Mouse (Mus musculus): ENCODE measurements around the gene Mrgprh. TPM values are rescaled to one million over a fixed set of nuclear protein-coding genes. Genes with fewer than 3 reads are reported as not detected.

The Mrgprh gene
- polyA plus RNA-seq, 1 experiment from 2014 or later: not detected

DNA sequence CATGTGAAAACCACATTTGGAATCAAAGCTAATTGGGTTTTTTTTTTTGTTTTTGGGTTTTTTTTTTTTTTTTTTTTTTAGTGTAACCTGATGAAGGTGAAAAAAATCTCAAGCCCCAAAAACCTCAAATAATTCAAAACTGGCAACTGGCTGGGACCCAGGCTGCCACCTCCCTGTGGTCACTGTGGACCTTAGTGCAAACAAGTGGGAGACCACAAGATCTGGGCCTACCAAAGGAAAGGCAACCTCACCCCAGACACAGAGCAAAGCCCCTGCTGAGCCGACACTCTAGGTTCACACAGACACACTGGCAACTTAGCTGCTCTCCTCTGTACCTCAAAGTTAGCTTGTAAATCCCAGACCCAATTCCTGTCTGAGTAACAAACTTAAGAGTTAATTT is 28.5 kb downstream of the Mrgprh start:
- Histone ChIP-seq H3K36me3 (ENCODE audit: poor library complexity, severe bottlenecking) (peaks cover 48% of the 10 kb centered on the region), H3K4me3 (no peak overlapping the region), H3K4me2 (no peak overlapping the region), H3K27ac (no peak overlapping the region), H3K27me3 (no peaks in the 10 kb centered on the region), H3K9me3 (replicated peaks) (no peaks in the 10 kb centered on the region), H3K9ac (no peak overlapping the region), H3K4me1 (peaks cover 12% of the 10 kb centered on the region)
- 77% methylated on average over 1 of the region's 1 CpGs for WGBS
- no peak for ATAC-seq

GRCm38 (mm10) chr17:12905810-12906209 is 30.0 kb downstream of the Mrgprh start:
- H3K36me3 ChIP-seq (ENCODE audit: poor library complexity, severe bottlenecking): peaks cover 51% of the 10 kb centered on the region
- no peaks in the 10 kb centered on the region for H3K27me3 ChIP-seq
- H3K27ac ChIP-seq: no peak overlapping the region
- H3K4me2 ChIP-seq: no peak overlapping the region
- H3K4me1 ChIP-seq: peaks cover 12% of the 10 kb centered on the region
- no peaks in the 10 kb centered on the region for H3K9me3 ChIP-seq (replicated peaks)
- no peak overlapping the region for H3K4me3 ChIP-seq
- ATAC-seq: no peak
- WGBS: 87% methylated on average over 4 of the region's 4 CpGs
- H3K9ac ChIP-seq: no peak overlapping the region

DNA sequence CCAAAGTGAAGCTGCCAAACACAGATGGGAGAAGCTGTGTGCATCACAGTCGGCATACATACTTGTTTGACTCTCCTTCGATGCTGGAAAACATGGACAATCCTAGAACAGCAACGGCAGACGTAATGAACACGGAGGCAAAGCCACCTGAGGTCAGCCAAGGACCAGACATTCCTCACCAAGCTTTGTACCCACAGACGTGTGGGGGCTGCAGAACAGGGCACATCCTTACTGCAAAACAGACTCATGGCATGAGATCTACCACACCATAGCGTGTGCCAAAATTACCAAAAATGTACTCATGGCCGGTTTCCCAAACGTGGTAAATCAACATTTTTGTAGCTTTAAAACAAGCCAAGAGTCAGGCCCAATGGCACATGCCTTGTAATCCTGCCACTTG is 30.6 kb downstream of the Mrgprh start:
- Histone ChIP-seq H3K27me3 (no peaks in the 10 kb centered on the region), H3K27ac (no peak overlapping the region), H3K36me3 (ENCODE audit: poor library complexity, severe bottlenecking) (peaks cover 56% of the 10 kb centered on the region), H3K4me1 (peaks cover 12% of the 10 kb centered on the region), H3K4me3 (no peak overlapping the region), H3K4me2 (no peak overlapping the region), H3K9me3 (replicated peaks) (no peaks in the 10 kb centered on the region), H3K9ac (no peak overlapping the region)
- no peak for ATAC-seq
- WGBS: 93% methylated on average over 9 of the region's 9 CpGs

GRCm38 (mm10) chr17:12909361-12910280 is 33.8 kb downstream of the Mrgprh start, which contains the start of gene Pnldc1:
TSS of gene Pnldc1 (minus strand) at chr17:12910230.
- Histone ChIP-seq H3K36me3 (ENCODE audit: poor library complexity, severe bottlenecking) (peaks cover 67% of the 10 kb centered on the region), H3K27ac (no peak within 1 kb of the TSS), H3K9me3 (replicated peaks) (no peaks in the 10 kb centered on the region), H3K27me3 (no peaks in the 10 kb centered on the region), H3K4me2 (no peak within 1 kb of the TSS), H3K4me3 (no peak within 1 kb of the TSS), H3K9ac (no peak within 1 kb of the TSS), H3K4me1 (no peaks in the 10 kb centered on the region)
- ATAC-seq: no peak
- WGBS: 86% methylated on average over 35 of the region's 35 CpGs

GRCm38 (mm10) chr17:12910391-12910790 is 34.6 kb downstream of the Mrgprh start:
- H3K9me3 ChIP-seq (replicated peaks): no peaks in the 10 kb centered on the region
- H3K4me1 ChIP-seq: peaks cover 8% of the 10 kb centered on the region
- WGBS: 87% methylated on average over 8 of the region's 8 CpGs
- H3K27me3 ChIP-seq: no peaks in the 10 kb centered on the region
- ATAC-seq: no peak
- no peak overlapping the region for H3K4me2 ChIP-seq
- H3K4me3 ChIP-seq: no peak overlapping the region
- H3K36me3 ChIP-seq (ENCODE audit: poor library complexity, severe bottlenecking): peaks cover 60% of the 10 kb centered on the region
- no peak overlapping the region for H3K27ac ChIP-seq
- no peak overlapping the region for H3K9ac ChIP-seq

DNA sequence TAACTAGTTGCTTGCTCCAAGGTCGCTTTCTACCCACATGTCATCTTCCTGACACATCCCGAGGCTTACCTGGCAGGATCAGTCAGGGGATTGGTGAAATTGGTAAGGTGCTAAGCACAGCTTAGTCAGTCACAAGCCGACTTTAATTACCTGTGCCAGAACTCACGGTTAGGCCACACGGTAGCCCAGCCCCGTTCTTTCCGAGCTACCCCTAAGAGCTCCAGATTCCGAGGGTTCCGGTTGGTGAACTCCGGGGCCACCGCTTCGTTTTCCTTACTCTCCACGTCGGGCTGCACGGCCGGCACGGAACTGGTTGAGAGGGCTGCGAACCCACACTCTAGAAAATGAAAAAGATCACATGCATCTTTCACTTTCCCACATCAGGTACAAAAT is 39.6 kb downstream of the Mrgprh start, which contains the start of gene Tcp1:
Gene Tcp1, plus strand, starts transcription at position 214 of the 393 bp plus-strand sequence.
- Histone ChIP-seq H3K9me3 (replicated peaks) (no peaks in the 10 kb centered on the region), H3K4me2 (peak within 1 kb of the TSS; percentile 90), H3K4me1 (peaks cover 21% of the 10 kb centered on the region), H3K27ac (peak within 1 kb of the TSS; percentile 79), H3K36me3 (ENCODE audit: poor library complexity, severe bottlenecking) (peaks cover 59% of the 10 kb centered on the region), H3K4me3 (peak within 1 kb of the TSS; percentile 96), H3K9ac (peak within 1 kb of the TSS; percentile 98), H3K27me3 (no peaks in the 10 kb centered on the region)
- 0 out of 2 replicates have a peak, but pooled peaks have one; percentile 0 for ATAC-seq
- 1% methylated on average over 18 of the region's 18 CpGs for WGBS

GRCm38 (mm10) chr17:12915881-12916583 is 40.2 kb downstream of the Mrgprh start, which contains the start of gene Mrpl18:
TSS of gene Mrpl18 (minus strand) at chr17:12916345.
- peaks cover 60% of the 10 kb centered on the region for H3K36me3 ChIP-seq (ENCODE audit: poor library complexity, severe bottlenecking)
- peak; percentile 99 for ATAC-seq
- peak within 1 kb of the TSS; percentile 96 for H3K4me3 ChIP-seq
- peak within 1 kb of the TSS; percentile 90 for H3K4me2 ChIP-seq
- under 1% methylated on average over 56 of the region's 56 CpGs for WGBS
- no peaks in the 10 kb centered on the region for H3K27me3 ChIP-seq
- H3K9ac ChIP-seq: peak within 1 kb of the TSS; percentile 98
- H3K27ac ChIP-seq: peak within 1 kb of the TSS; percentile 79
- no peaks in the 10 kb centered on the region for H3K9me3 ChIP-seq (replicated peaks)
- peaks cover 21% of the 10 kb centered on the region for H3K4me1 ChIP-seq

- Histone ChIP-seq H3K9me3 (replicated peaks) (no peaks in the 10 kb centered on the region), H3K36me3 (ENCODE audit: poor library complexity, severe bottlenecking) (peaks cover 58% of the 10 kb centered on the region), H3K4me3 (peak overlapping the region; percentile 96), H3K27ac (peak overlapping the region; percentile 79), H3K9ac (peak overlapping the region; percentile 98), H3K4me2 (peak overlapping the region; percentile 85), H3K27me3 (no peaks in the 10 kb centered on the region), H3K4me1 (peaks cover 21% of the 10 kb centered on the region)
- ATAC-seq: peak; percentile 57
- under 1% methylated on average over 40 of the region's 40 CpGs for WGBS
Measured at GRCm38 (mm10) chr17:12916588-12917380, 41.0 kb downstream of the Mrgprh start.

DNA sequence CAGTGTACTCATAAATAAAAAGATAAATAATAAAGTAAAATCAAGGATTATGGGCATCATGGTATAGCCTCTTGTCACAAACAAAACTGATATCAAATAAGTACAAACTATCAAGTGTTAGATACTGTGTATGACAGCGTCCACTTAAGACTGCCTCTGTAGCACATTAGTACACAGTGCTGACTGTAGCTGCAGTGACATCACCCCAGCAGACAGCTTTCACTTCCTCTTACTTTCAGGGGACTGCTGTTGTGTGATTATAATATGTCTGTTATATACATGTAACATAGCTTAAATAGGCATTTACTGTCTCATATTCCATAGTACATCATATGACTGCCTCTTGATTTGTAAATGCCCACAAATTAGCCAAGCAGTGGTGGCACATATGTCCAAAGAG is 45.2 kb downstream of the Mrgprh start:
- Histone ChIP-seq H3K36me3 (ENCODE audit: poor library complexity, severe bottlenecking) (peaks cover 74% of the 10 kb centered on the region), H3K27me3 (no peaks in the 10 kb centered on the region), H3K9ac (no peak overlapping the region), H3K4me2 (no peak overlapping the region), H3K9me3 (replicated peaks) (no peaks in the 10 kb centered on the region), H3K27ac (no peak overlapping the region), H3K4me1 (peaks cover 13% of the 10 kb centered on the region), H3K4me3 (no peak overlapping the region)
- ATAC-seq: no peak
- 97% methylated on average over 1 of the region's 1 CpGs for WGBS

DNA sequence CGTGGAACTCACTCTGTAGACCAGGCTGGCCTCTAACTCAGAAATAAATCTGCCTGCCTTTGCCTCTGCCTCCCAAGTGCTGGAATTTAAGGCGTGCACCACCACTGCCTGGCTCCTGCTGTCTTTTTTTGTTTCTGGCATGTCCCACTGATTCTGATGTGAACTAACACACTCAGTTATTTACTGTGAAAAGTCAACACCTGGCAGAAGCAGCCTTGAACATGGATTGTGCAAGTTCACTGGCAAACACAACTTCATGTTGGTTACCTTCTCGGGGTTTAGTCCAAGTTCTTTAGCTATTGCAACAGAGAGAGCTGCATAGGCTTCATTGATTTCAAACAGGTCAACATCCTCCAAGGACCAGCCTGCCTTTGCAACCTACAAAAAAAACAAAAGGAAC is 49.2 kb downstream of the Mrgprh start:
- Histone ChIP-seq H3K4me2 (no peak overlapping the region), H3K4me1 (no peaks in the 10 kb centered on the region), H3K27ac (no peak overlapping the region), H3K9ac (no peak overlapping the region), H3K9me3 (replicated peaks) (no peaks in the 10 kb centered on the region), H3K27me3 (no peaks in the 10 kb centered on the region), H3K36me3 (ENCODE audit: poor library complexity, severe bottlenecking) (peaks cover 76% of the 10 kb centered on the region), H3K4me3 (no peak overlapping the region)
- WGBS: 96% methylated on average over 3 of the region's 3 CpGs
- ATAC-seq: no peak

DNA sequence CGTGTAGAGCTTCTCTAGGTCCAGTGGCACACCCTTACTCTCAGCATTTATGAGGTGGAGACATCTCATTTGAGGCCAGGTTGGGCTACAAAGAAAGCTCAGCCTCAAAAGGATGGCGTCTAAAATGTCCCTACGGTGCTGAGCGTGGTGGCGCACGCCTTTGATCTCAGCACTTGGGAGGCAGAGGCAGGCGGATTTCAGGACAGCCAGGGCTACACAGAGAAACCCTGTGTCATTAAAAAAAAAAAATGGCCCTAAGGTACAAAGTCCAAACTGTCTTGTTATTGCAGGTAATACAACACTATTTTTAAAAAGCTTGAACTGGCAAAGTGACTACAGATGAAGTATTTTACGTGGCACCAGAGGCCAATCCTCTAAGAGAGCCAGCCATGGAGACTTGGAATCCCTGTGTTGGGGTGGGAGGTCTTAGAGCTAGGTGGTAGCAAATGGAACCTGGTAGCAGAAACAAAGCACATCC is 49.9 kb downstream of the Mrgprh start:
- peaks cover 68% of the 10 kb centered on the region for H3K36me3 ChIP-seq (ENCODE audit: poor library complexity, severe bottlenecking)
- H3K4me1 ChIP-seq: no peaks in the 10 kb centered on the region
- H3K4me3 ChIP-seq: no peak overlapping the region
- H3K4me2 ChIP-seq: no peak overlapping the region
- H3K9ac ChIP-seq: no peak overlapping the region
- ATAC-seq: no peak
- H3K9me3 ChIP-seq (replicated peaks): no peaks in the 10 kb centered on the region
- H3K27ac ChIP-seq: no peak overlapping the region
- 87% methylated on average over 8 of the region's 8 CpGs for WGBS
- H3K27me3 ChIP-seq: no peaks in the 10 kb centered on the region
